Mouse (Mus musculus) lung, postnatal 25 days (tissue): Measurements from ENCODE around the gene Fam126b.
"Not testable (repeated sequence)": the region's sequence is repeated elsewhere in the genome, so short reads cannot be mapped to it uniquely, and the experiment has no call there.

Experiments used
- DNase-seq: peaks from one replicate; pipeline ENCODE4 v3.0.0; 2022; ENCODE audit warnings: low spot score

Fam126b gene

DNA sequence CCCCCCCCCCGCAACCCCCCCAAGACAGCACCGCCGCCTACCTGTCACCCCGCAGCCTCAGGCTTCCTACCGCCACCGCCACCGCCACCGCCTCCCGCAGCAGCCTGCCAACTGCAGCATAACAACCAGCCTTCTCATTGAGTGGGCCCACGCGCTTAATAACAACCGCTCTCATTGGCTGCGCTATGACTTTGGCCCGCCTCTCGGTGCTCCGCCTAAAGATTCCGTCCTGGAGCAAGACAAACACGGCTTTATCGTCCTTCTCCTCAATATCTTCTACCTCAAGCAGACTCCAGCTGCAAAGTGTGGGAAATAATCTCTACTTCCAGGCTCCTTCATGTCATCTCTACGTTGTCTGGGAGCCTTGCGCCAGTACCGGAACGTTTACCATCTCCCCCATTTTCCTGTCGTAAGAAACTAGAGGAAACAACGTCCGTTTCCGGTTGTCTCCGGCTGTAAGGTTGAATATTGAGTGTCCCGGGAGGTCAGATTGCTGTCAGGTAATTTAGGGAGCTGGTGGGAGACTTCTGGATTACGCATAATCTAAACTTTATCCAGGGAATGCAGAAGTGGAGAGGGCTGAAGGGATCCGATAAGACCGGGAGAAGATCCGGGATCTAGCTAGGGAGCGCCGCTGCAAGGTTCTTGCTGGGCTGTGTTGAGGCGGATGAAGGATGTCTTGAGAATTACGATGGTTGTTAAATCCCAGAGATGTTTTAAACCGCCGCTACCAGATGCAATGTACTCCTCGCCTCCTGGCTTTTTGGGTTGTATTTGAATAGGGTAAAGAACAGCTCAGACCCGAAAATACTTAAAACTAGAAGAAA lies at the start of gene Fam126b, which contains the start of gene Ndufb3:
Gene Fam126b (minus strand): TSS at position 153 of the 827 bp plus-strand sequence.
Gene Ndufb3 (plus strand): TSS at position 214 of the 827 bp plus-strand sequence.
- peak; percentile 91 for DNase-seq

DNA sequence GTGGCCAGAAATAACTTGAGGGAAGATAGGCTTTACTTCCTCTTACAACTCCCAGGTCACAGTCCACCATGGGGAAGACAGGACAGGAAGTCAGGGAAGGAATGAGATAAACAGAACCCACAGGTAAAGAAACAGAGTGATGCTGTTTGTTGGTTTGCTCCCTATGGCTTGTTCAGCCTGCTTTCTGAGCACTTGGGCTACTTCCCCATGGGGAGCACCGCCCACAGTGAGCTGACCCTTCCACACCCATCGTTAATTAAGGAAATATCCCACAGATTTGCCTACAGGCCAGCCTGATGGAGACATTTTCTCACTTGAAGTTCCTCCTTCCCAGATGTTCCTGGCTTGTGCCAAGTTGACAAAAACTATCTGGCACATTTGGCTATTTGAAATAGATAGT lies 42.7 kb upstream of the Fam126b start:
- not testable (repeated sequence) for DNase-seq

DNA sequence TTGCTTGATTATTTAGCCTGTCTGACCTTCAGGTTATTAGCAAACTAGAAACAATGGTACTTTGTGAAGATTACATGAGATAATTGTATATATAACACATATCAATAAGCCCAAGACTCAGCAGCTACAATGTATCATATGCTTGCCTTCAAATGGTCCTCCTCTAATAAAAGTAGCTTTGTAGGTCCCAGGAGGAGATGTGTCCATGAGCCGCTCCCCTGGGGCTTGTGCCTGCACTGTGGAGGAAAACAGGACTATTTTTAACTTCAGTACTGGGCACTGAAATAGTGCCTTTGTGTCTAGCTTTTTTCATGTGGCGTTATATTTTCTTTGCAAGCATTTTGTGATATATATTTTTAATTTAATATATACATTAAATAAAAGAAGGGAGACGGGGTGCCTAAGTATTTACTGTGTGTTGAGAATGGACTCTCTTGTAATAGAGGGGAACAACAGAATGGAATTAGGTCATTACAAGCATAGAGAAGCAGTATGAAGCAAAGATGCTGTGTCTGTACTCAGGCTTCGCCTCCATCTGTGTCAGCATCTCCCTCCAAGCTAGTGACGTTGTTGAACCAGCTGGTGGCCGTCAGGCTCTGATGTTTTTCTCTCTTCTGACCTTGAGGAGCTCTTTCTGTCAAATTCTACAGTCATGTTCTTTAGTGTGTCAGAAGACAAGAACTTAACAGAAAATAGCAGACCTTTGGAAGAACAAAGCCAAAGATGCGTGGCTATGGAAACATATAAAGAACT lies 36.0 kb upstream of the Fam126b start:
- peak; percentile 26 for DNase-seq

DNA sequence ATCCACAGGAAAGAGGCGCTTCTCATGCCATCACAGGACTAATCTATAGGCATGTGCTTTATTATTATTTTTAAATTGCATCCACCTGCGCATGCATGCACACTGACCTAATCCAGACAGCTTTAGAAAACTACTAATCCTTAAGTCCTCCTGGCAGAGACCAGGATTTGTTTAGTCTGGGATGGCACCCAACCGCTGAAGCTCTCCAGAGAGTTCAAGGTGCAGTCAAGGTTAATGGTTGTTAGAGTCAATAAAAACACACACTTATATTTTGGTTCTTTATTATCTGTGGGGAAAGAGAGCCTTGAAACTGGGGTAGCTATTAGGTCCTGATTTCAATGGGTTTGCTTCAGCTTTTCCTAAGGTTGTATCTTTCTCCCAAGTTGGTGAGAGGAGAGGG lies 35.1 kb upstream of the Fam126b start:
- DNase-seq: no peak

GRCm38 (mm10) chr1:58618766-58619165 lies 32.6 kb upstream of the Fam126b start:
- no peak for DNase-seq

DNA sequence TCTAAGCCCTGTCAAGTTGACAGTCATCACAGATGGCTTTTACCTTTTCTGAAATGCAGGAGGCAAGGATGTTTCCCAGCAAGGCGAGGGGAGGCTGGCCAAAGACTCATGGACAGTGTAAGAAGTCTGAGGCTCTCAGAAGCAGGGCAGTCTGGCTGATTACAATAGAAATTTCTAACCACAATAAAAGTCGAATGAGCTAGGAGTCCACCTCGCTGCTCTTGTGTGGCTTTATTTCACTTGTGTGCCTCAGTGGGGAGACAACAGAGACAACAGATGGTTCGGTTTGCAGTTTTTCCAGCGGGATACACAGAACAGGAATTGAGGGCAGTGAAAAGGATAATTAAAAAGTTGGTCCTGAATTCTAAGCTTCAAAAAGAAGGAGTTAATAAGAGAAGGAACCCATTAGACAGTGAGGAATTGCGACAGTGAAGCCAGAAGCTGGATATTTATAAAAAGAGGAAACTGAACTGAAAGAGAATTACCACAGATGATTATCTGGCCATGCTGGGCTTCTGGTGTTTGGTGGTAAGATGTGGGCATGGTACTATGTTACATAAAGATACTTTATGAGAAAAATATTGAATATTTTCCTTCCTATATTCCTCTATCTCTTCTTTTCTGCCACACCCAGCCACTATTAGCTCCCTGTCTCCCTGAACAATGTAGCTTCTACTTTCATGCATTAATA lies 32.0 kb upstream of the Fam126b start:
- no peak for DNase-seq

GRCm38 (mm10) chr1:58617076-58617475 lies 31.0 kb upstream of the Fam126b start:
- DNase-seq: no peak

- DNase-seq: no peak
These were observed 30.1 kb upstream of the Fam126b start for GRCm38 (mm10) chr1:58616176-58616575.

DNA sequence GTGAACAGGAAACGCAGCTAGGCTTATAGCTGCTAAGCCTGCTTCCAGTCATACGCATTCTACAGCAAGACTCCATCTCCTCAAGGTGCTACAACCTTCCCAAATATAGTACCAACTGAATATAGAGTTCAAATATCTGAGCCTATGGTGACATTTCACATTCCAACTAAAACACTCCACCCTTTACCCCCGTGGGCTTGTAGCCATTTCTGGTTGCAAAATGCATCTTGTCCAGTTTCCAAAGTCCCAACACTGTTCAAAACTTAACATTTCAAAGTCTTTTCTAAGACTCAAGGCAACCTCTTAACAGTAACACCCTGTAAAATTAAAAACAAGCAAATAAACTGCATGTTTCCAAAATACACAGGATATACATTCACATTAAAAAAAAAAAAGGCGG lies 29.0 kb upstream of the Fam126b start:
- no peak for DNase-seq

DNA sequence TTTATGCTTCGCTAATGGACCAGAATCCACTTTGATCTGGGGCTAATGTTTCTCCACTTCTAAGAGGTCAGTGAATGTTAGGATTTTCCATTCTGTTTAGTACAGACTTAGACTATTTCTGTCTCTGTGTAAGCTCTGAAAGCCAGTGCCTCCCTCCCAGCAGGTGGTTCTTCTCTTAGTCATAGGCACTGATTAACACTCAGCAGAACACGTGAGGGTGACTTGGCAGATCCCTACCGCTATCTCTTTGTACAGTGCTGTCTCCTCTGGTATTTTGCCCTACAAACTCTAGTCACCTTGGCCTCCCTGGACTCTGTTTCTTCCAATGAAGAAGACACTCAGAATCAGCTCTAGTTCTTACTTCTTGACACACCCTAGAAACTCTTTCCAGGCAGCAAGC lies 28.3 kb upstream of the Fam126b start:
- peak; percentile 42 for DNase-seq

DNA sequence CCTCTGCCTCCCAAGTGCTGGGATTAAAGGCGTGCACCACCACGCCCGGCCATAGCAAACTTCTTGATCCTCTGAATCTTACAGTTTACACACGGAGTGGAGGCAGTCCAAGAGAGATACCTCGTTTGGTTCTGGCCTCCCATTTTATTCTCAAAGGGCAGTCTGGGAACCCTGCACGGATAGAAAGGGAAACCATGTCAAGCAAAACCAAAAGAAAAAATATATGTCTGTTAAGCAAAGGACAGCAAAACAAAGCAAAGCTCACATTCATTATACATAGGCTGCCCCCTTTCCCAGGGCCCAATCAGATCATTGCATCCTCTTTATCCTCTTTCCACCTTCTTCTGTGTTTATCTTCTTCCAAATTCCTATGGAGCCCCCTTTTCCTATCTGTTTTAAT lies 27.7 kb upstream of the Fam126b start:
- DNase-seq: no peak

GRCm38 (mm10) chr1:58610611-58611010 lies 24.5 kb upstream of the Fam126b start:
- no peak for DNase-seq

DNA sequence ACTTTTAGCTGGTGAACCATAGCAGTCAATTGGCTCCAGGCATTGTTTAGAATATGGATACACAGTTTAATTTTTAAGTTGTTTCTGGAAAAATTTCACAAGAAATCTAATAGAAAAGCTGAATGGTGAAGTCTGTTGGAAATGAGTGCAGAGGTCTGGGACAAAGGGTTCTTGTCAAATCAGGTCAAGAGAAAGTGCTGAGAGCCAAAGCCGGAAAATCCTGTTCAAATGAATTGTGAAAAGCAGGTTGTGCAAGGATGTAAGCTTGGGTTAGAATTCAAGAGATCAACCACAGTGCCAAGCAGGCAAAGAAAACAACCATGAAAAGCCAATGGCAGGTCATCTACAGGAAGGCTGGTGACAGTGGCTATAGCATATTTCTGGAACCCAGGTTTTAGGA lies 24.0 kb upstream of the Fam126b start:
- peak; percentile 78 for DNase-seq

- DNase-seq: not testable (repeated sequence)
These were observed 23.5 kb upstream of the Fam126b start for GRCm38 (mm10) chr1:58609591-58609990.

- DNase-seq: no peak
These were observed 17.6 kb upstream of the Fam126b start for GRCm38 (mm10) chr1:58603738-58604137.

DNA sequence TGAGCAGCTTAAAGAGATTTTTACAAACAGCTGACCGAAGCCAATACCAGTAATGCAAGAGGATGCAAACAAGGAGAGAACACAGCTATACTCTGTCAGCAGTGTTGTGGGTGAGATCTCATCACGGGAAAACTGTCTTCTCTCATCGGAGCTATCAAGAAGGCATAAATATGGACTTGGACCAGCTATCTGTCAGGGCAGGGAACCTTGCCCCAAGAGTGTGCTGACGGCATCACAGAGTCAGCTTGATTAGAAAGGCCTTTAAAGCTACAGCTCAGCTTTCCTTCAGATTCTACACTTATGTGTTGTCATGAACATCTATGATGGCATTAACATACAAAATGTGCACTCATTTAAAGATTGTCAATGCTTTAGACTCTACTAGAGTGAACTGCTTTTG lies 16.6 kb upstream of the Fam126b start:
- no peak for DNase-seq

- no peak for DNase-seq
These were observed 1.4 kb upstream of the Fam126b start for GRCm38 (mm10) chr1:58587491-58587890.

DNA sequence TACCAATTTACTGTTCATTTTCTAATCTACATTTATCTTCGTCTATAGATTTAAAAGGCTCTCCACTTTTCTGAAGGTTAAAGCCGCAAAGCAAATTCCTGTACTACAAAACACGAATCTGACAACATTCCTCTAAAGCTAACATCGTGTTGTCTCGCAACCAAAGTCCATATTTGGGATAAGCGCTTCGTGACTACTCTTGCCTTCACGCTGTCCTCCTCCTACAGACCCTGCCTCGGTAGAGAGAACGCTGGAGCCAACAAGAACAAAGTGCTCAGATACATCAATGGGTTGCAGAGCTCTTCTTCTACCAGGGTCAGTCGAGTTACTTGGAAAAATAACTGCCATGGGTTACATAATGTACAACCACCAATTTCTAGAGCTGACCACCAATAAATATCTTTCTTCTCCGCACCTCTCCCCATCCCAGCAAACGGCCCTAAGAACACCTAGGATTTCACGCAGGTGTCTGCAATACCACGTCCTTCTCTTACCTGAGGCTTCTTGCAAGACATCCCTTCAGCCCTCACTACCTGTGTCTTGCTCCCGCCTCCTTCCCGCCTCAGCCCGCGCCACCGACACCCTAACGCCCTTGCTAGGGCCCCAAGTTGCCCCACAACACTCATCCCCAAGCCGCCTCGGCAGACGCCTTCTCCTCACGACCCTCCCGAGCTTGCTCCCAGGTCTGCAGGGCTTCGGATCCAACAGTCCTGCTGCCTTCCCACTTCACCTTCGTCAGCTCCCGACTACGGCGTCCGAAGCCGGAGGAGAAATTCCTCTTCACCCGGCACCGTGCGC lies 551 bp downstream of the Fam126b start:
- peak; percentile 8 for DNase-seq

- peak; percentile 20 for DNase-seq
These were observed 1.9 kb downstream of the Fam126b start for GRCm38 (mm10) chr1:58584271-58584670.

DNA sequence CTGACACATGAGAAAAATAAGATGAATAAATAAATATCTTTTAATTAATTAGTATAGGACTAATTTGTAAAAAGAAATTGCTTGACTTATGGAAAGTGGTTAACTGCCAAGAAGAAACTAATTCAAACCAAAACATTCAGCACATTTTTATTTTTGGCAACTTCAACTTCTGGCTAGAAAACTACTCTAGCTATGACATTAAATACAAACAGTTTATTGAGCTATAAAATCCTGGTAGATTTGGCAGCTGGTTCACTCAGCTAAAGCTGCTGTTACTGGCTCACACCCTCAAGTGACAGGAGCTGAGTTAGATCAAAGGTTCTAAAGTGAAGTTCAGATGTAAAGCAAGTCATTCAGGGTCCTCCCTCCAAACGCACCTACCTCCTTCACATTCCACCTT lies 3.5 kb downstream of the Fam126b start:
- no peak for DNase-seq

DNA sequence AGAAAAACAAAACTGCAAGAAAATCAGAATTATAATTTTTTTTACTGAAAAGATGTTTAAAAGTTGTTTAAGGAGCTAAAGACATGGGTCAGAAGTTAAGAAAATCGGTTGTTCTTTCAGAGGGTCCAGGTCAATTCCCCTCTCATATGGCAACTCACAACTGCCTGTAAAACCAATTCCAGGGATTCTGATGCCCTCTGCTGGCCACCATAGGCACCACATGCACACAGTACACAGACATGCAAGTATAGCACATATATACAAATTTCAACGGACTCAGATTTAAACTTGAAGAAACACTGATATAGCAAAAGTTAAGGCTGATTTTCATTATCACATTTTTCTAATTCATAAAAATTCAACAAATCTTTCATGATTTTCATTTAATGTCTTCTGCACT lies 6.9 kb downstream of the Fam126b start:
- DNase-seq: peak; percentile 18

DNA sequence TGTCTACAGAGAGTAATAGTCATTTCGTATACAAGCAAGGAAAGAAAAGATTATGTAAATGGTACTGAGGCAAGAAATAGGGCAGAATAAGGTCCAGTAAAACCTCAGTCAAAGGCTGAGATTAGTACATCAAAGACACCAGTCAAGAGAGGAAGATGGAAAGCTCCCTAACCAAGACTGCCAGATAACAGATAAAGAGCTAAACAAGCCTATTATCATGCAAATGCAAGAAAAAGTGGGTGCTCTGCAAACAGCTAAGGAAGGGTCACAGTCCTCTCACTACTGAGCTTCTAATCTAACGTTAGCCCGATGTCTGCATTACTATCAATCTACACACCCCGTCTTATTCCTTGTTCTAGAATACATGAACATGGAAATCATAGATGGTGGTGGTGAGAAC lies 15.7 kb downstream of the Fam126b start:
- no peak for DNase-seq
